Comparison of ENCODE assay signal across 8 mouse cellular contexts in genomic region chr13:119755681-119756471, GRCm38 (mm10). TPM values are rescaled to one million over a fixed set of nuclear protein-coding genes. Genes with fewer than 3 reads are reported as not detected.
A peak's percentile ranks its signal among the peaks of the same experiment; 100 is the strongest.
DNase-seq lines count a peak whose midpoint lies in the region; ATAC-seq lines count a peak whose summit lies in the region.

Nim1k (minus strand) TSS chr13:119755882.

- H3K27me3 ChIP-seq in intestine, embryonic 14.5 days (replicated peaks; ENCODE audit: control insufficient read depth, insufficient read depth, low read length) = no peaks in the 10 kb centered on the region

- intact Hi-C loops in gastrocnemius, postnatal 36 days (cut with DNase I) = loop anchor here (2.0 kb wide), 1 partner anchor 35 kb away; the partner anchor contains the start of gene Zfp131
- intact Hi-C loops in left cerebral cortex, postnatal 25 days (cut with DNase I) = loop anchor here (2.0 kb wide), 1 partner anchor 35 kb away; the partner anchor contains the start of gene Zfp131

- 1% methylated on average over 43 of the region's 43 CpGs for WGBS in intestine, embryonic 14.5 days

- H3K4me3 ChIP-seq in intestine, embryonic 14.5 days (ENCODE audit: low read depth, low read length) = peak within 1 kb of the TSS; percentile 52

- DNase-seq in adrenal gland, adult 18-20 months (ENCODE audit: low spot score in 2 of 2) = peak; percentile 69 to 75
- DNase-seq in embryo, embryonic 11 days = peak; percentile 91
- peak; percentile 74 to 75 for DNase-seq in gastrocnemius, postnatal 36 days
- peak; percentile 79 for DNase-seq in intestine, embryonic 14.5 days (ENCODE audit: low spot score)
- DNase-seq in left cerebral cortex, postnatal 25 days (ENCODE audit: low spot score in 2 of 2) = peak; percentile 82 to 89
- peak; percentile 85 for DNase-seq in right cerebral cortex, postnatal 25 days
- DNase-seq in urinary bladder, postnatal 4 days (ENCODE audit: low spot score in 2 of 2) = peak; percentile 69 to 72

- peak; percentile 87 for ATAC-seq in intestine, embryonic 14.5 days (replicated peaks; ENCODE audit: low FRiP score, low TSS enrichment, low read depth)
- ATAC-seq in megakaryocyte-erythroid progenitor cell, adult 5-6 weeks (replicated peaks; ENCODE audit: low FRiP score, low TSS enrichment, poor library complexity, severe bottlenecking) = peak; percentile 69

- H3K27ac ChIP-seq in intestine, embryonic 14.5 days (ENCODE audit: low read depth) = peak within 1 kb of the TSS; percentile 33; the same call in 1 of the 2 replicates

- no peaks in the 10 kb centered on the region; the same call in 1 of the 2 replicates for H3K4me1 ChIP-seq in intestine, embryonic 14.5 days (replicated peaks; ENCODE audit: control insufficient read depth, insufficient read depth, low read length)

- H3K4me2 ChIP-seq in intestine, embryonic 14.5 days (ENCODE audit: low read length) = peak within 1 kb of the TSS; percentile 98

- H3K36me3 ChIP-seq in intestine, embryonic 14.5 days (ENCODE audit: control insufficient read depth, insufficient read depth, low read length) = peaks cover 2% of the 10 kb centered on the region

- no peaks in the 10 kb centered on the region for H3K9me3 ChIP-seq in intestine, embryonic 14.5 days (ENCODE audit: control insufficient read depth, low read length)

- peak within 1 kb of the TSS; percentile 61 for H3K9ac ChIP-seq in intestine, embryonic 14.5 days (ENCODE audit: low read length)

RNA-seq across cellular contexts. Expression of gene Nim1k, which starts in this region (rescaled TPM):
- 1 to 10 TPM; 1.2 to 1.6 TPM for total RNA-seq in adrenal gland, adult 18-20 months (2021)
- 1 to 10 TPM in 1 of 2 experiments, under 1 TPM in 1; 0.76 to 1.3 TPM for total RNA-seq in gastrocnemius, postnatal 36 days (2021)
- 0.58 and 0.76 TPM in 2 replicates for polyA plus RNA-seq in intestine, embryonic 14.5 days (2014; fragmentation: Nextera tagmentation; extraction: Ambion mirVana)
- total RNA-seq in left cerebral cortex, postnatal 25 days (2021) = 10 to 100 TPM; 13.6 to 16.3 TPM
- total RNA-seq in megakaryocyte-erythroid progenitor cell, adult 5-6 weeks (2014; fragmentation: Nextera tagmentation) = 0.37 TPM in 1 of 2 replicates, not detected in the other
- 0.33 and 0.50 TPM in 2 replicates for total RNA-seq in megakaryocyte-erythroid progenitor cell, adult 5-6 weeks (2017)

Comparison
In these comparisons a context has a peak if more than half of its experiments do, and no peak if none do; other contexts are left out.
1. Peak in every context shown above with its lines: DNase-seq, ATAC-seq, H3K4me3 ChIP-seq and H3K27ac ChIP-seq.
2. RNA of gene Nim1k (total RNA-seq): 13.6 to 16.3 TPM in left cerebral cortex, postnatal 25 days; 1.2 to 1.6 TPM in adrenal gland, adult 18-20 months, 0.76 to 1.3 TPM in gastrocnemius, postnatal 36 days and 0.33 to 0.50 TPM in megakaryocyte-erythroid progenitor cell, adult 5-6 weeks; every median in the first group is over 4 times any median in the second.
3. Peak in DNase-seq, ATAC-seq, H3K4me3 ChIP-seq, H3K27ac ChIP-seq, H3K9ac ChIP-seq and H3K4me2 ChIP-seq in intestine, embryonic 14.5 days; RNA of the gene not detected or under 1 TPM.
4. Peak in ATAC-seq in megakaryocyte-erythroid progenitor cell, adult 5-6 weeks; RNA of the gene not detected or under 1 TPM.